8 mouse cellular contexts compared by ENCODE assay signal in the genomic region with DNA sequence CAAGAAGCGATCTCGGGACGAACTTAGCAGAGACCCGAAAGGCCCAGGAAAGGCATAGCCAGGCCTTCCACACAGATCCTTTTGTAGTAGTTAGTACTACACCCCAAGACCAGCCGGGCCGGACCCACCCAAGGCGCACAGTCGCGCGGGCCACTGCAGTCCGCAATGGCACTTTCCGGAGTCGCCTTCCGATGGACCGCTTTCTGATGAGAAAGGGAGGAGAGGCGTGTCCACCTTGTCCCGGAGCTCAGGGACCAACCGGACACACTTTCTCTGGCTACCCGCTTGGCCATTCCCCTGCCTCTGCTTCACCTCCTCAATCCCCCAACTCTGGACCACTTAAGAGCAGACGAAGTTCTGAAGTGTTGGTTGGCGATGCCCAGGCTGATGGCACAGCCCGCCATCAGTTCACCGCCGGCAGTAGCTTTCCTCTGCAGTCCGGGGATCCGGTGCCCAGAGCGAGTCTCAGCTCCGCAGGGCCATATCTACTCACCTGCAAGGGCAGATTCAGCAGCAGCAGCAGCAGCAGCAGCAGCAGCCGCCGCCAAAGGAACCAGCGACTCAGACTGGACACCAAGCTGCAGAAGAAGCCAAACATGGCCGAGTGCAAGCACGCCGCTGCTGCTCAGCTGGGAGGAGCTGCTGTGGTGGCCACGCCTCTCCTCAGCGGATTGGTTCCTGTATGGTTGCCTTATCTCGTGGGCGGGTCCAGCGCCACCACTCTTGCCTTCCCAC. TPM values are rescaled to one million over a fixed set of nuclear protein-coding genes. Genes with fewer than 3 reads are reported as not detected.
A peak's percentile ranks its signal among the peaks of the same experiment; 100 is the strongest.
DNase-seq lines count a peak whose midpoint lies in the region; ATAC-seq and TF ChIP-seq lines count a peak whose summit lies in the region.

A gene (minus strand): TSS at position 628 of the 735 bp plus-strand sequence.

- peak; percentile 100 for ATAC-seq in forebrain, embryonic 15.5 days (replicated peaks)
- peak; percentile 98 for ATAC-seq in neural tube, embryonic 14.5 days (ENCODE audit: low read depth)

- H3K9ac ChIP-seq in MEL (ENCODE audit: control insufficient read depth, low read depth, low read length, poor library complexity, severe bottlenecking): peak within 1 kb of the TSS; percentile 46
- H3K9ac ChIP-seq in forebrain, embryonic 15.5 days (replicated peaks): peak within 1 kb of the TSS; percentile 63
- H3K9ac ChIP-seq in neural tube, embryonic 14.5 days (replicated peaks; ENCODE audit: low read depth, low read length): peak within 1 kb of the TSS; percentile 57; the same call in 1 of the 2 replicates

- peak; percentile 85 for DNase-seq in MEL (ENCODE audit: low read depth, low spot score)
- DNase-seq in cerebellum, adult 18-20 months: peak; percentile 43 to 56
- DNase-seq in heart, postnatal 25 days (ENCODE audit: low spot score): peak; percentile 68
- peak; percentile 80 for DNase-seq in layer of hippocampus, adult 11-12 months (ENCODE audit: low spot score)
- peak; percentile 88 to 90 for DNase-seq in lung, adult 18-20 months

- WGBS in forebrain, embryonic 15.5 days: 2% methylated on average over 39 of the region's 39 CpGs
- 2% methylated on average over 39 of the region's 39 CpGs for WGBS in neural tube, embryonic 14.5 days

- no peak within 1 kb of the TSS for H3K27ac ChIP-seq in MEL (ENCODE audit: control insufficient read depth, low read depth, low read length)
- H3K27ac ChIP-seq in forebrain, embryonic 15.5 days (replicated peaks): no peak within 1 kb of the TSS
- H3K27ac ChIP-seq in neural tube, embryonic 14.5 days (ENCODE audit: low read depth, low read length): no peak within 1 kb of the TSS
- no peak within 1 kb of the TSS for H3K27ac ChIP-seq in testis, adult 2 months (ENCODE audit: control insufficient read depth, insufficient read depth, low read depth, low read length)

- TF ChIP-seq EP300 in MEL (IDR thresholded peaks at IDR 0.05; ENCODE audit: low read depth in 1 of 2, low read length in 2 of 2): no peak

- no peaks in the 10 kb centered on the region; a peak in 1 of 4 replicates for H3K27me3 ChIP-seq in MEL (ENCODE audit: control insufficient read depth in 1 of 2, insufficient read depth in 2 of 2, low read length in 2 of 2)
- no peaks in the 10 kb centered on the region for H3K27me3 ChIP-seq in forebrain, embryonic 15.5 days
- no peaks in the 10 kb centered on the region for H3K27me3 ChIP-seq in neural tube, embryonic 14.5 days (ENCODE audit: control insufficient read depth, insufficient read depth, low read length)
- no peaks in the 10 kb centered on the region for H3K27me3 ChIP-seq in testis, adult 2 months (ENCODE audit: control insufficient read depth, insufficient read depth, low read length)

- TF ChIP-seq RAD21 in MEL (IDR thresholded peaks at IDR 0.05; ENCODE audit: low read depth, low read length): no peak

- peak; percentile 27 to 36; a peak in 2 of 4 replicates for TF ChIP-seq POLR2A in MEL (IDR thresholded peaks at IDR 0.05; ENCODE audit: control insufficient read depth in 1 of 2, insufficient read depth in 1 of 2, low read depth in 1 of 2, low read length in 2 of 2, poor library complexity in 1 of 2)
- TF ChIP-seq POLR2A in testis, adult 2 months (IDR thresholded peaks at IDR 0.05; ENCODE audit: control insufficient read depth, low read depth, low read length): 0 out of 2 replicates have a peak, but pooled peaks have one; percentile 25

- peak within 1 kb of the TSS; percentile 82 for H3K4me2 ChIP-seq in forebrain, embryonic 15.5 days (replicated peaks)
- H3K4me2 ChIP-seq in neural tube, embryonic 14.5 days (ENCODE audit: low read depth, low read length): peak within 1 kb of the TSS; percentile 85

- H3K9me3 ChIP-seq in MEL (replicated peaks; ENCODE audit: insufficient read depth, low read length): no peaks in the 10 kb centered on the region
- H3K9me3 ChIP-seq in forebrain, embryonic 15.5 days: no peaks in the 10 kb centered on the region
- no peaks in the 10 kb centered on the region for H3K9me3 ChIP-seq in neural tube, embryonic 14.5 days (ENCODE audit: control insufficient read depth, low read length)

- intact Hi-C loops in heart, postnatal 25 days (cut with DNase I): loop anchor here (5.0 kb wide), 1 partner anchor 52 kb away; no protein-coding TSS in a partner anchor

- no peaks in the 10 kb centered on the region for H3K79me2 ChIP-seq in MEL (ENCODE audit: control insufficient read depth, insufficient read depth, low read length, poor library complexity)

- H3K36me3 ChIP-seq in MEL (ENCODE audit: control insufficient read depth in 1 of 2, insufficient read depth in 2 of 2, low read length in 2 of 2): no peaks in the 10 kb centered on the region
- no peaks in the 10 kb centered on the region for H3K36me3 ChIP-seq in forebrain, embryonic 15.5 days
- no peaks in the 10 kb centered on the region for H3K36me3 ChIP-seq in neural tube, embryonic 14.5 days (ENCODE audit: control insufficient read depth, insufficient read depth, low read length)
- no peaks in the 10 kb centered on the region for H3K36me3 ChIP-seq in testis, adult 2 months (ENCODE audit: control insufficient read depth, insufficient read depth, low read length)

- H3K4me3 ChIP-seq in MEL (ENCODE audit: control insufficient read depth in 1 of 2, insufficient read depth in 1 of 2, low read depth in 2 of 2, low read length in 2 of 2): peak within 1 kb of the TSS; percentile 66 to 72
- H3K4me3 ChIP-seq in forebrain, embryonic 15.5 days: peak within 1 kb of the TSS; percentile 80
- peak within 1 kb of the TSS; percentile 61 for H3K4me3 ChIP-seq in neural tube, embryonic 14.5 days (ENCODE audit: low read depth, low read length)
- peak within 1 kb of the TSS; percentile 68 for H3K4me3 ChIP-seq in testis, adult 2 months (ENCODE audit: control insufficient read depth, low read depth, low read length)

- peaks cover 0 to 3% of the 10 kb centered on the region in 2 experiments; a peak in 2 of 4 replicates for H3K4me1 ChIP-seq in MEL (ENCODE audit: control insufficient read depth in 1 of 2, insufficient read depth in 2 of 2, low read length in 2 of 2)
- H3K4me1 ChIP-seq in forebrain, embryonic 15.5 days: no peaks in the 10 kb centered on the region
- no peaks in the 10 kb centered on the region for H3K4me1 ChIP-seq in neural tube, embryonic 14.5 days (ENCODE audit: control insufficient read depth, insufficient read depth, low read length)
- peaks cover 7% of the 10 kb centered on the region for H3K4me1 ChIP-seq in testis, adult 2 months (ENCODE audit: control insufficient read depth, insufficient read depth, low read length)

- TF ChIP-seq CTCF in MEL (IDR thresholded peaks at IDR 0.05 in 2 of 3, conservative IDR thresholded peaks at IDR 0.05 in 1 of 3; ENCODE audit: control insufficient read depth in 1 of 3, insufficient read depth in 1 of 3, low read depth in 2 of 3, low read length in 3 of 3, poor library complexity in 1 of 3, severe bottlenecking in 1 of 3): no peak
- no peak for TF ChIP-seq CTCF in testis, adult 2 months (IDR thresholded peaks at IDR 0.05; ENCODE audit: control insufficient read depth, insufficient read depth, insufficient replicate concordance, low read depth, low read length)

TF ChIP-seq in MEL, 35 proteins besides CTCF, POLR2A, EP300 and RAD21:
- TF ChIP-seq POLR2AphosphoS2 (IDR thresholded peaks at IDR 0.05; ENCODE audit: low read length) (no peak), MEF2A (IDR thresholded peaks at IDR 0.05; ENCODE audit: extremely low read depth, insufficient replicate concordance, low read depth, low read length, poor library complexity, severe bottlenecking) (no peak), ETS1 (IDR thresholded peaks at IDR 0.05; ENCODE audit: low read depth, low read length) (no peak), ELF1 (IDR thresholded peaks at IDR 0.05; ENCODE audit: low read depth, low read length) (no peak), TCF12 (IDR thresholded peaks at IDR 0.05; ENCODE audit: low read depth, low read length) (peak; percentile 27; the same call in 1 of the 2 replicates), MAX (IDR thresholded peaks at IDR 0.05; ENCODE audit: low read length) (peak; percentile 54; the same call in 1 of the 2 replicates), RCOR1 (IDR thresholded peaks at IDR 0.05; ENCODE audit: low read depth, low read length) (no peak), MXI1 (IDR thresholded peaks at IDR 0.05; ENCODE audit: low read depth, low read length) (peak; percentile 33; the same call in 1 of the 2 replicates), ZMIZ1 (IDR thresholded peaks at IDR 0.05; ENCODE audit: low read depth, low read length) (no peak), MAZ (IDR thresholded peaks at IDR 0.05; ENCODE audit: low read depth, low read length) (no peak), GATA1 (IDR thresholded peaks at IDR 0.05; ENCODE audit: low read depth, low read length) (peak; percentile 48; the same call in 1 of the 2 replicates), UBTF (IDR thresholded peaks at IDR 0.05; ENCODE audit: borderline replicate concordance, insufficient read depth, low read depth, low read length) (no peak)

RNA-seq across cellular contexts. Expression of the gene that starts here (rescaled TPM):
- 0.10 and 0.23 TPM in 2 replicates for total RNA-seq in MEL (2012; rRNA removed)
- polyA plus RNA-seq in MEL (2012; ENCODE audit: insufficient read depth in 1 of 2, insufficient read length in 2 of 2, low read depth in 1 of 2, low replicate concordance in 2 of 2, missing spikeins in 1 of 2): 1 to 10 TPM in 1 of 2 experiments, not detected in 1; 1.1 TPM
- 4.0 and 5.3 TPM in 2 replicates for polyA plus RNA-seq in forebrain, embryonic 15.5 days (2015; fragmentation: Nextera tagmentation; extraction: Ambion mirVana)
- total RNA-seq in heart, postnatal 25 days (2021): 1 to 10 TPM; 1.6 to 2.3 TPM
- polyA plus RNA-seq in neural tube, embryonic 14.5 days (2014; fragmentation: Nextera tagmentation; extraction: Ambion mirVana): 3.2 and 5.7 TPM in 2 replicates
- 0.87 and 0.88 TPM in 2 replicates for polyA plus RNA-seq in testis, adult 2 months (2012; rRNA removed)
